Mouse (Mus musculus) adrenal gland, adult (tissue): Measurements from ENCODE around the gene Wdr54.

Experiments
- DNase-seq, 2 experiments: peaks; one replicate each; pipeline ENCODE4 v3.0.0; 2022 to 2023; ENCODE audit warnings: low spot score in 1 of 2; ENCODE audit not compliant: inconsistent age in 2 of 2

The Wdr54 gene

DNA sequence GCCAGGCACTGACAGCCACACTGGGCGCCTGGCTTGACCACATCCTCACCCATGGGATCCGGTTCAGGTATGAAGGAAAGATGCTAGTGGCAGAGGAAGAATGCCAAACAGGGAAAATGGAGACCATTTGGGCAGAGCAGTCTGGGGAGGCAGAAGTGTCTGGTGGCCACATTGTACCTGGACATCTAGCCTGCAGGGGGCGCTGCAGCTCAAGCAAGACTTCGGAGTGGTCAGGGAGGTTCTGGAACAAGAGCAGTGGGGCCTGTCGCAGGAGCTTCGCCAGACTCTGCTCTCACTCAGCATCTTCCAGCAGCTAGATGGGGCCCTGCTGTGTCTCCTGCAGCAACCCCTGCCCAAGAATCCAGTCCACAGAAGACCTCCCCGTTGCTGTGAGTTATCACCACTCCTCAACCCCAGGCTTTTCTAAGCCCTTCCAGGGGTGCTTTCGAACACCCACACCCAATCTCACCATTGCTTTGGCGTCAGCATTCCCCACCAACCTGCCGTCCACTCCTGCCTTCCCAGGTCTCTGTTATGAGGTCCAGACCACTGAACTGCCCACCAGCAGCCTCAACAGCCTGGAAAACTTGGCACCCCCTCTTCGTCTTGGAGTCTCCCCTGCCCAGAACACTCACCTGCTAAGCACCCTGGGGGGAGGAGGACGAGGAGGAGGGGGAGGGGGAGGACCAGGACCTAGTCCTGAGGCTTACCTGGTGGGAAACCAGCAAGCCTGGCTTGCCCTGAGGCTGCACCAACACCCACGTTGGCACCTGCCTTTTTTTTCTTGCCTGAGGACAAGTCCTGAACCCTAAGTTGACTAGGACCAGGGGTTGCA is 48.4 kb downstream of the Wdr54 start:
- DNase-seq = peak; percentile 83 to 94

DNA sequence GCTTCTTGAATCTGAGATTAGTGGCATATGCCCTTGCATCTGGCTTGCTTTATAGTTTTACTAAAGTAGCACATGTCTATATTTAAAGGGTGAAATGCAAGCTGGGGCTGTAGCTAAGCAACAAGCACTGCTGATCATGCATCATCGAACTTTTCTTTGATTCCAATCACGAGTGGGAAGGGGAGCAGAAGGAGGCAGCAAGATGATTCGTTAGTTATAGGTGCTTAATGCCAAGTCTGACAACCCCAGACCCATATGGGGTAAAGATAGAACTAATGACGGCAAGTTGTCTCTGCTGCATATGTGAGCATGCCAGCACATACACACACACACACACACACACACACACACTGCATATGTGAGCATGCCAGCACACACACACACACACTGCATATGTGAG is 52.0 kb downstream of the Wdr54 start:
- DNase-seq = no peak

DNA sequence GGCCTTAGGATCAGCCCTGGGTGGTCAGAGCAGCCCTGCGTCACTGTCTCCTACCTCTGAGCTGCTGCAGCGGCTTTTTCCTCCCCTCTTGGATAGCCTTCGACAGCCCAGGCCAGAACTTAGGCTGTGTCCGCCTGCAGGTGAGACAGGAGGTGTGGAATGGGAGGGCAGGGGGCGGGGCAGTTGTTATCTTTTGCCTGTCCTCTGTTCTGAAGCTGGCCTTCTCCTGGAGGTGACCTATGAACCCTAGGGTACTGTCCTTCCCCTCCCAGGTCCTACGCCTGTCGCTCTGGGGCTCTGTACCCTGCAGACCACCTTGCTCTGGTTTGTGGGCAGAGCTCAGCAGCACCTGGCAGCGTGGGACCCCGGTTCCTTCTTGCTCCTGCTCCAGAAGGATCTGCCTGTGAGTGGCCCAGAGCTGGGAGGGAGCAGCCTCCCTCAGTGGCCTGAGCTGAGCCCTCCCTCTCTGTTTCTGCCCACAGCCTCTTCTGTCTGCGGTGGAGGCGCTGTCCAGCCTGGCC is 53.0 kb downstream of the Wdr54 start:
- no peak for DNase-seq

DNA sequence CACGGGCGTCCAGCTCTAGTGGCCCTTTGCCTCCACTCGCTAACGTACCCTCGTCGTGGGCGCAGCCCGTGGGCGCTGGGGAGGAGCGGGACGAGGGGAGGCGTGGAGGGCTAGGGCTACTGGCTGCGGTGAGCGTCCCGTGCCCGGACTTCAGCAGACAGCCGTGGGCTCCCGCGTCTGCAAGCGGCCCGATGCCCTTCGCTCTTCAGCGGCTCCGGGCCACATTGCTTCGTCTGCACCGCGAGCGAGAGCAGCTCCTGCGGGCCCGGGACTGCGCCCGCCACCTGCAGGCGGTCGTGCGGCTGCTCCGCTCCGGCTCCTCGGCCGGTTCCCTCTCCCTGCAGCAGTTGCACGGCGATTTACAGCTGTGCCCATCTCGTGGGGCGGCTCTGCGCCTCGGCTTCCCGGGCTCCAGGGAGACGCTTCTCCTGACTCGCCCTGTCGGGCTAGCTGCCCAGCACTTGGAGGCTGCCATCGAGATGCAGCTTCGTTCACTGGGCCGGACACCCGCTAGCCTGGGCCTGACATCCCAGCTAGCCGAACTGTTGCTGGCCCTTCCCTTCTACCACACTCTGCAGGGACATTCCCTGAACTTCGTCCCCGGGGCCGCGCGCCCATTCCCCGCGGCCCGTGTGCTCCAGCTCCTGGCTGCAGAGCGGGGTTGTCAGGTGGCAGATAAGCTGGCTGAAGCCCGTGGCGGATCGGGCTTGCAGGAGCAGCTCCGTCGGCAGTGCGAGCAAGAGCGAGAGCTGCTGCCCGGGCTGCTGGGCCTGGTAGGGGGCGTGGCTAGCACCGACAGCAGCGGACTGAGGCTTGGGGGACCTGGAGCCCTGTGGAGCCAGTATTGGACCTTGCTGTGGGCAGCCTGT is 54.3 kb downstream of the Wdr54 start:
- DNase-seq = peak; percentile 84 to 92

DNA sequence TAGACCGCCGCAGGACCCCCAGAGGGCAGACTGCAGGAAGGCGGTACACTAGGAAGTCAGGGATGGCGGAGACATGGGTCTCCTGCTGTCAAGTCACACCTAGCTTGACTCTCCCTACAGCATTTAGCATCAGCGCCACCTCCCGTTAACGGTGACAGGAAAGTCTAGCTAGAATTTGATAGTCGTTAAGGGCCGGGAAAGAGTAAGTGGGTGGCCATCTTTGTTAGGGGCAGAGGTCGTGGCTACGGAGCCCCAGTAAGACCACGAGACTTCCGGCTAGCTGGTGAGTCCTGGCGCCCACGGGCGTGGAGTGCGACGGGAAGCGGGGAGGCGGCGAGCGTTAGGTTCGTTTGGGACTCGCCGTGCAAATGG is 54.9 kb downstream of the Wdr54 start, which contains the start of the genes Ccdc142 and Gm42688:
TSS of gene Ccdc142 (plus strand) at position 286 of the 372 bp plus-strand sequence.
TSS of gene Gm42688 (plus strand) at position 302 of the 372 bp plus-strand sequence.
- peak; percentile 94 to 97 for DNase-seq
